Mouse (Mus musculus) olfactory bulb, adult 2 months (tissue): ENCODE measurements around the gene Vwa1.

Experiments
- CTCF ChIP-seq: fragments of 200-500 bp; IDR thresholded peaks from 2 replicates; pipeline ENCODE4 v1.5.1; 2012; ENCODE audit warnings: low read depth, mild to moderate bottlenecking, low read length, moderate library complexity; ENCODE audit not compliant: insufficient read depth
- POLR2A ChIP-seq: fragments of 200-500 bp; IDR thresholded peaks from 2 replicates; pipeline ENCODE4 v1.6.1; 2012; ENCODE audit warnings: mild to moderate bottlenecking, low read depth, low read length, moderate library complexity; ENCODE audit not compliant: insufficient read depth

DNA sequence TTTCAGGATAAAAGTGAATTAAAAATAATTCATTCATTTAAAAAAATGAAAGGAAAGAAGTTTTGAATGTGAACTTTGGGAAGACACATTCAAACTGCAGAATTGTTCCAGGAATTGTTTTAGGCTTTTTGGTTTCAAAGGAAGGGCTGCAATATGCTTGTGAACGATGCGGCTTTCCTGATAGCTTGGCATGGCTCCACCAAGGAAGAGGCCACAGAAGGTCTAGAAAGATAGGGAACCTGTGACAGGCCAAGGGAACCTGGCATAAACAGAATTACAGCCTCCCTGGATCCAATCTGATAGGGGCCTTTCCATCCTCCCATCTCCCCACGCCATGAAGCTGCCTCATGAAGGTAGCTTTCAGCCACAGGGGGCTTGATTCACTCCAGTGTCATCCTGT is 13.8 kb upstream of the Vwa1 start:
- no peak for TF ChIP-seq CTCF
- TF ChIP-seq POLR2A = no peak
